Mouse (Mus musculus) hematopoietic multipotent progenitor cell, adult 10-12 weeks (in vitro differentiated cells): ENCODE data around the gene Tyk2. TPM values are rescaled to one million over a fixed set of nuclear protein-coding genes. Genes with fewer than 3 reads are reported as not detected.

Source experiments
- polyA plus RNA-seq: library from polyadenylated mRNA; stranded (reverse); fragments of >175 nt; gene quantifications from 2 replicates; pipeline ENCODE4 v1.2.3, GENCODE M21; 2012; ENCODE audit warnings: low replicate concordance

The Tyk2 gene
- 47.9 and 58.5 TPM in 2 replicates for polyA plus RNA-seq

GRCm38 (mm10) chr9:21131059-21131956, at the start of gene Tyk2:
Gene Tyk2, minus strand, starts transcription at chr9:21131243.

GRCm38 (mm10) chr9:21165041-21165951, 34.3 kb upstream of the Tyk2 start, which contains the start of gene Pde4a:
Gene Pde4a, plus strand, starts transcription at chr9:21165714.

GRCm38 (mm10) chr9:21149654-21150419, 18.8 kb upstream of the Tyk2 start, which contains the start of gene Cdc37:
Gene Cdc37, minus strand, starts transcription at chr9:21149982.

GRCm38 (mm10) chr9:21091707-21092320, 39.2 kb downstream of the Tyk2 start, which contains the start of the genes Gm38431 and Raver1:
Gene Gm38431, minus strand, starts transcription at chr9:21091997.
Gene Raver1, minus strand, starts transcription at chr9:21092008.

GRCm38 (mm10) chr9:21073044-21073840, 57.8 kb downstream of the Tyk2 start, which contains the start of the genes Gm49373 and Fdx1l:
Gene Gm49373, minus strand, starts transcription at chr9:21073096.
Gene Fdx1l, minus strand, starts transcription at chr9:21073614.

GRCm38 (mm10) chr9:21067006-21067684, 63.9 kb downstream of the Tyk2 start, which contains the start of gene Zglp1:
Gene Zglp1, minus strand, starts transcription at chr9:21067093.

Other genes with a start within 250 kb of the Tyk2 start
- 93.7 and 103 TPM in 2 replicates for gene Ppan, start 243.1 kb downstream of the Tyk2 start, polyA plus RNA-seq
- 192 and 471 TPM in 2 replicates for gene Eif3g, start 232.6 kb downstream of the Tyk2 start, polyA plus RNA-seq
- 59.7 and 61.0 TPM in 2 replicates for gene Dnmt1, start 171.4 kb downstream of the Tyk2 start, polyA plus RNA-seq
- gene S1pr2, start 154.5 kb downstream of the Tyk2 start, polyA plus RNA-seq = 1.7 and 4.4 TPM in 2 replicates
- 45.9 and 87.9 TPM in 2 replicates for gene Mrpl4, start 128.5 kb downstream of the Tyk2 start, polyA plus RNA-seq
- 37.9 and 60.7 TPM in 2 replicates for gene Icam1, start 115.3 kb downstream of the Tyk2 start, polyA plus RNA-seq
- 2.4 and 30.5 TPM in 2 replicates for gene Icam4, start 101.9 kb downstream of the Tyk2 start, polyA plus RNA-seq
- 1.2 and 1.5 TPM in 2 replicates for gene Icam5, start 99.2 kb downstream of the Tyk2 start, polyA plus RNA-seq
- 4.7 and 6.8 TPM in 2 replicates for gene Zglp1, start 64.2 kb downstream of the Tyk2 start, polyA plus RNA-seq
- 0.26 and 0.64 TPM in 2 replicates for gene Gm49373, start 58.1 kb downstream of the Tyk2 start, polyA plus RNA-seq
- gene Fdx1l, start 57.6 kb downstream of the Tyk2 start, polyA plus RNA-seq = 24.8 and 46.2 TPM in 2 replicates
- gene Gm38431, start 39.2 kb downstream of the Tyk2 start, polyA plus RNA-seq = 43.7 and 103 TPM in 2 replicates
- gene Raver1, start 39.2 kb downstream of the Tyk2 start, polyA plus RNA-seq = 182 and 466 TPM in 2 replicates
- 137 and 226 TPM in 2 replicates for gene Cdc37, start 18.7 kb upstream of the Tyk2 start, polyA plus RNA-seq
- 9.8 and 19.5 TPM in 2 replicates for gene Pde4a, start 34.5 kb upstream of the Tyk2 start, polyA plus RNA-seq
- 49.8 and 76.0 TPM in 2 replicates for gene Keap1, start 108.1 kb upstream of the Tyk2 start, polyA plus RNA-seq
- 11.6 and 51.4 TPM in 2 replicates for gene S1pr5, start 117.2 kb upstream of the Tyk2 start, polyA plus RNA-seq
- gene Atg4d, start 134.1 kb upstream of the Tyk2 start, polyA plus RNA-seq = 33.9 and 64.0 TPM in 2 replicates
- gene Kri1, start 156.7 kb upstream of the Tyk2 start, polyA plus RNA-seq = 46.0 and 65.5 TPM in 2 replicates
- 41.8 and 71.5 TPM in 2 replicates for gene Cdkn2d, start 160.2 kb upstream of the Tyk2 start, polyA plus RNA-seq
- gene Ap1m2, start 181.1 kb upstream of the Tyk2 start, polyA plus RNA-seq = 0.49 and 2.3 TPM in 2 replicates
- gene Slc44a2, start 189.5 kb upstream of the Tyk2 start, polyA plus RNA-seq = 192 and 204 TPM in 2 replicates
- gene Ilf3, start 236.6 kb upstream of the Tyk2 start, polyA plus RNA-seq = 61.2 and 70.8 TPM in 2 replicates